Mouse (Mus musculus) G1E (cell line): ENCODE data around the gene Sp8. TPM values are rescaled to one million over a fixed set of nuclear protein-coding genes. Genes with fewer than 3 reads are reported as not detected.

Source experiments
- ATAC-seq: 2 replicates; pipeline ENCODE4 v1.8.0; 2016; ENCODE audit warnings: mild to moderate bottlenecking; ENCODE audit not compliant: insufficient number of reproducible peaks, poor library complexity, low FRiP score, severe bottlenecking; ENCODE audit errors: extremely low read depth
- DNase-seq: peaks from one replicate; pipeline ENCODE4 v3.0.0; 2012; ENCODE audit warnings: low spot score
- H3K27me3 ChIP-seq: 2 replicates; pipeline ENCODE4 v1.6.1; 2012; ENCODE audit warnings: mild to moderate bottlenecking, low read length, inconsistent platforms; ENCODE audit not compliant: insufficient read depth
- H3K36me3 ChIP-seq: replicated peaks from 2 replicates; pipeline ENCODE3; 2012; ENCODE audit warnings: mild to moderate bottlenecking, inconsistent platforms
- H3K4me1 ChIP-seq: 2 replicates; pipeline ENCODE4 v1.6.1; 2012; ENCODE audit warnings: low read depth, low read length, inconsistent platforms, mixed read lengths; ENCODE audit not compliant: insufficient read depth
- H3K4me3 ChIP-seq: 2 replicates; pipeline ENCODE4 v1.5.1; 2012; ENCODE audit warnings: low read depth, mild to moderate bottlenecking, inconsistent platforms, low read length, moderate library complexity, mixed read lengths
- H3K9me3 ChIP-seq: replicated peaks from 2 replicates; pipeline ENCODE4 v1.6.1; 2012; ENCODE audit warnings: inconsistent platforms
- CTCF ChIP-seq: IDR thresholded peaks from 2 replicates; pipeline ENCODE4 v1.5.1; 2012; ENCODE audit warnings: low read depth, low read length, inconsistent platforms, mixed read lengths
- GATA1 ChIP-seq: IDR thresholded peaks from 2 replicates; pipeline ENCODE4 v1.6.1; 2012; ENCODE audit warnings: borderline replicate concordance, low read length, inconsistent platforms, mixed read lengths
- GATA2 ChIP-seq: IDR thresholded peaks from 2 replicates; pipeline ENCODE4 v1.6.1; 2012; ENCODE audit warnings: low read depth, low read length, inconsistent platforms, borderline replicate concordance
- POLR2AphosphoS5 ChIP-seq: IDR thresholded peaks from 2 replicates; pipeline ENCODE4 v1.6.1; 2012; ENCODE audit warnings: low read depth, low read length, inconsistent platforms; ENCODE audit not compliant: insufficient replicate concordance
- TAL1 ChIP-seq: conservative IDR thresholded peaks from 2 replicates; pipeline ENCODE4 v1.6.1; 2012; ENCODE audit warnings: low read depth, low read length, inconsistent platforms, mixed read lengths
- polyA plus RNA-seq: library from polyadenylated mRNA; stranded (reverse); fragments of >175 nt; gene quantifications from 2 replicates; pipeline ENCODE4 v1.2.3, GENCODE M21; 2012
- total RNA-seq, 2 experiments: library from RNA; stranded (forward) in 1 of 2; stranded (reverse) in 1 of 2; fragments of 200-1000 nt in 1 of 2; fragments of >200 nt in 1 of 2; fragmentation: Nextera tagmentation in 1 of 2; gene quantifications; 2 replicates each; pipeline ENCODE4 v1.2.3; 2014 to 2017

Sp8 gene
- total and polyA plus RNA-seq, 3 experiments, result 0.05 TPM; not detected in 2

GRCm38 (mm10) chr12:118847381-118847780 is 1.3 kb downstream of the Sp8 start:
- Histone ChIP-seq H3K27me3 (peaks cover 19% of the 10 kb centered on the region; the same call in 1 of the 2 replicates), H3K36me3 (no peaks in the 10 kb centered on the region), H3K4me3 (no peak overlapping the region), H3K4me1 (no peaks in the 10 kb centered on the region), H3K9me3 (peaks cover 29% of the 10 kb centered on the region)
- ATAC-seq (no peak), DNase-seq (no peak)
- TF ChIP-seq TAL1 (no peak), GATA1 (no peak)

- H3K36me3 ChIP-seq, result no peaks in the 10 kb centered on the region
- no peak overlapping the region for H3K4me3 ChIP-seq
- DNase-seq (no peak), ATAC-seq (no peak)
- peaks cover 29% of the 10 kb centered on the region for H3K9me3 ChIP-seq
- no peaks in the 10 kb centered on the region for H3K4me1 ChIP-seq
- TF ChIP-seq CTCF (no peak), POLR2AphosphoS5 (no peak), GATA1 (no peak), TAL1 (no peak), GATA2 (no peak)
- H3K27me3 ChIP-seq, result peaks cover 16% of the 10 kb centered on the region; the same call in 1 of the 2 replicates
Observed at GRCm38 (mm10) chr12:118847861-118848495, 1.8 kb downstream of the Sp8 start.

- ATAC-seq (no peak), DNase-seq (no peak)
- no peak for TF ChIP-seq GATA1
- no peak for TF ChIP-seq CTCF
- no peak for TF ChIP-seq GATA2
- TF ChIP-seq POLR2AphosphoS5, result no peak
- no peak for TF ChIP-seq TAL1
- Histone ChIP-seq H3K36me3 (no peaks in the 10 kb centered on the region), H3K9me3 (peaks cover 29% of the 10 kb centered on the region), H3K4me3 (peak overlapping the region; percentile 45; the same call in 1 of the 2 replicates), H3K4me1 (no peaks in the 10 kb centered on the region), H3K27me3 (peaks cover 14% of the 10 kb centered on the region; the same call in 1 of the 2 replicates)
Observed at GRCm38 (mm10) chr12:118848496-118849202, 2.5 kb downstream of the Sp8 start.

- peak overlapping the region; percentile 45; the same call in 1 of the 2 replicates for H3K4me3 ChIP-seq
- H3K9me3 ChIP-seq, result peaks cover 29% of the 10 kb centered on the region
- no peaks in the 10 kb centered on the region for H3K4me1 ChIP-seq
- no peaks in the 10 kb centered on the region for H3K36me3 ChIP-seq
- DNase-seq (no peak), ATAC-seq (no peak)
- H3K27me3 ChIP-seq, result peaks cover 14% of the 10 kb centered on the region; the same call in 1 of the 2 replicates
- TF ChIP-seq CTCF, result no peak
- no peak for TF ChIP-seq POLR2AphosphoS5
- no peak for TF ChIP-seq GATA2
- TF ChIP-seq GATA1, result no peak
- no peak for TF ChIP-seq TAL1
Observed at GRCm38 (mm10) chr12:118849203-118849861, 3.2 kb downstream of the Sp8 start.

GRCm38 (mm10) chr12:118849996-118850395 is 3.9 kb downstream of the Sp8 start:
- H3K4me1 ChIP-seq, result no peaks in the 10 kb centered on the region
- peaks cover 29% of the 10 kb centered on the region for H3K9me3 ChIP-seq
- no peak overlapping the region for H3K4me3 ChIP-seq
- no peak for ATAC-seq
- no peak for TF ChIP-seq GATA2
- TF ChIP-seq TAL1, result no peak
- TF ChIP-seq POLR2AphosphoS5, result no peak
- no peak for TF ChIP-seq CTCF
- TF ChIP-seq GATA1, result no peak
- no peak for DNase-seq
- peaks cover 15% of the 10 kb centered on the region; the same call in 1 of the 2 replicates for H3K27me3 ChIP-seq
- no peaks in the 10 kb centered on the region for H3K36me3 ChIP-seq

GRCm38 (mm10) chr12:118850851-118851410 is 4.8 kb downstream of the Sp8 start:
- H3K9me3 ChIP-seq, result peaks cover 29% of the 10 kb centered on the region
- DNase-seq (no peak), ATAC-seq (no peak)
- no peak overlapping the region for H3K4me3 ChIP-seq
- peaks cover 18% of the 10 kb centered on the region; the same call in 1 of the 2 replicates for H3K27me3 ChIP-seq
- H3K4me1 ChIP-seq, result no peaks in the 10 kb centered on the region
- no peaks in the 10 kb centered on the region for H3K36me3 ChIP-seq
- TF ChIP-seq TAL1 (no peak), GATA1 (no peak), POLR2AphosphoS5 (no peak), GATA2 (no peak)
